ENCODE assay signal across 12 mouse cellular contexts in the genomic region with DNA sequence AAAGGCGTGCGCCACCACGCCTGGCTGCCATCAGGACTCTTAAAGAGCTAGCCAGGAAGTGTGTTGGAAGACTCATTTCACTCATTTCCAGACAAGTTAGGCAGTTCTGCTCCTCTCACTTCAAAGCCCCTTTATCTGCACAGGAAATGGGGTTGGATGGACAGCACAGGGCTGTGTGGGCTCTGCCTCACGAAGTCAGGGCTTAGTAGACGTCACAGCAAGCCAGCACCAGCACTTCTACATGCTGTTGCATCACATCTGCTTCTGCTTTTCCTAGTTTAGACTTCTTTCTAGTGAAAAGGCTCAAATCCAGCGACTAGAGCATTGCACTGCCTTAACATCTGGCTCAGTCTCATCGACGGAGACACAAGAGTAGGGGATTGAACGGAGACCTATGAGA. TPM values are rescaled to one million over a fixed set of nuclear protein-coding genes. Genes with fewer than 3 reads are reported as not detected.
A peak's percentile ranks its signal among the peaks of the same experiment; 100 is the strongest.
DNase-seq lines count a peak whose midpoint lies in the region; ATAC-seq and TF ChIP-seq lines count a peak whose summit lies in the region.
"Had no signal": no experiment of that assay in that cellular context is flagged by ENCODE, and none has a peak within 500 bp of the region (broad histone marks: within the 10 kb centered on the region; RNA-seq: fewer than 3 reads in every experiment).

No protein-coding gene starts in this region.

- H3K27me3 ChIP-seq in forebrain, embryonic 13.5 days = no peaks in the 10 kb centered on the region
- no peaks in the 10 kb centered on the region for H3K27me3 ChIP-seq in forebrain, embryonic 14.5 days (replicated peaks; ENCODE audit: control insufficient read depth, insufficient read depth, low read length)
- no peaks in the 10 kb centered on the region for H3K27me3 ChIP-seq in lung, postnatal 0 days (replicated peaks; ENCODE audit: insufficient read depth, low read length)

- no peaks in the 10 kb centered on the region for H3K36me3 ChIP-seq in forebrain, embryonic 13.5 days (ENCODE audit: poor library complexity, severe bottlenecking)
- no peaks in the 10 kb centered on the region for H3K36me3 ChIP-seq in forebrain, embryonic 14.5 days (ENCODE audit: control insufficient read depth, insufficient read depth, low read length)
- H3K36me3 ChIP-seq in lung, postnatal 0 days (ENCODE audit: insufficient read depth, low read length) = no peaks in the 10 kb centered on the region

- no peak for TF ChIP-seq CTCF in lung, postnatal 0 days (IDR thresholded peaks at IDR 0.05)

- ATAC-seq in forebrain, embryonic 13.5 days = no peak
- ATAC-seq in forebrain, embryonic 14.5 days = no peak
- ATAC-seq in lung, postnatal 0 days = peak; percentile 42

- H3K4me3 ChIP-seq in forebrain, embryonic 13.5 days = no peak overlapping the region
- H3K4me3 ChIP-seq in forebrain, embryonic 14.5 days (ENCODE audit: low read depth, low read length) = no peak overlapping the region
- no peak overlapping the region for H3K4me3 ChIP-seq in lung, postnatal 0 days (ENCODE audit: low read depth, low read length)

- peak overlapping the region; percentile 25; the same call in 1 of the 2 replicates for H3K27ac ChIP-seq in forebrain, embryonic 13.5 days
- no peak overlapping the region for H3K27ac ChIP-seq in forebrain, embryonic 14.5 days (ENCODE audit: low read depth, low read length)
- no peak overlapping the region for H3K27ac ChIP-seq in lung, postnatal 0 days (ENCODE audit: low read length)

- H3K9me3 ChIP-seq in forebrain, embryonic 13.5 days (replicated peaks) = no peaks in the 10 kb centered on the region
- H3K9me3 ChIP-seq in forebrain, embryonic 14.5 days (replicated peaks; ENCODE audit: control insufficient read depth, low read length) = no peaks in the 10 kb centered on the region
- no peaks in the 10 kb centered on the region for H3K9me3 ChIP-seq in lung, postnatal 0 days (ENCODE audit: low read length)

- H3K4me2 ChIP-seq in forebrain, embryonic 13.5 days = no peak overlapping the region
- H3K4me2 ChIP-seq in forebrain, embryonic 14.5 days (ENCODE audit: low read length) = no peak overlapping the region
- H3K4me2 ChIP-seq in lung, postnatal 0 days (replicated peaks; ENCODE audit: low read depth, low read length) = no peak overlapping the region

- no peak for TF ChIP-seq EP300 in lung, postnatal 0 days (IDR thresholded peaks at IDR 0.05)

- DNase-seq in forebrain, embryonic 14.5 days (ENCODE audit: low spot score) = no peak
- peak; percentile 59 for DNase-seq in lung, postnatal 0 days (ENCODE audit: low spot score)
- DNase-seq in lung, postnatal 14 days = no peak
- DNase-seq in induced T-regulatory cell, adult 2 months (ENCODE audit: low read depth) = peak; percentile 70
- DNase-seq in natural killer cell, adult 2 months (ENCODE audit: low spot score in 2 of 2) = peak; percentile 58 to 61
- no peak for DNase-seq in frontal cortex, postnatal 25 days (ENCODE audit: low spot score in 2 of 2)
- no peak for DNase-seq in layer of hippocampus, postnatal 25 days (ENCODE audit: extremely low spot score in 1 of 2, low spot score in 1 of 2)
- DNase-seq: adrenal gland, adult 2 months; kidney, adult 2 months; lung, adult 2 months; thymus, adult 18-20 months had no signal

- no peak overlapping the region for H3K9ac ChIP-seq in forebrain, embryonic 13.5 days
- no peak overlapping the region for H3K9ac ChIP-seq in forebrain, embryonic 14.5 days (ENCODE audit: low read length)
- H3K9ac ChIP-seq in lung, postnatal 0 days (replicated peaks; ENCODE audit: low read depth) = no peak overlapping the region

- 91% methylated on average over 9 of the region's 9 CpGs for WGBS in forebrain, embryonic 13.5 days
- 86% methylated on average over 9 of the region's 9 CpGs for WGBS in forebrain, embryonic 14.5 days
- WGBS in lung, postnatal 0 days = 55% methylated on average over 9 of the region's 9 CpGs

- H3K4me1 ChIP-seq in forebrain, embryonic 13.5 days = peaks cover 38% of the 10 kb centered on the region
- peaks cover 16% of the 10 kb centered on the region for H3K4me1 ChIP-seq in forebrain, embryonic 14.5 days (ENCODE audit: control insufficient read depth, insufficient read depth, low read length)
- peaks cover 14% of the 10 kb centered on the region; the same call in 1 of the 2 replicates for H3K4me1 ChIP-seq in lung, postnatal 0 days (ENCODE audit: insufficient read depth, low read depth, low read length)

RNA-seq across cellular contexts. Expression of gene B4galt5, which starts 13.9 kb away (rescaled TPM):
- polyA plus RNA-seq in forebrain, embryonic 13.5 days (2015; fragmentation: Nextera tagmentation; extraction: Ambion mirVana) = 9.1 and 9.2 TPM in 2 replicates
- 10.9 and 12.0 TPM in 2 replicates for polyA plus RNA-seq in forebrain, embryonic 14.5 days (2014; fragmentation: Nextera tagmentation; extraction: Ambion mirVana)
- polyA plus RNA-seq in lung, postnatal 0 days (2015; fragmentation: Nextera tagmentation; extraction: Ambion mirVana) = 10.3 and 12.2 TPM in 2 replicates
- total RNA-seq in layer of hippocampus, postnatal 25 days (2021) = 10 to 100 TPM; 45.5 to 53.0 TPM

Comparison
In these comparisons a context has a peak if more than half of its experiments do, and no peak if none do; other contexts are left out.
1. DNase-seq: peak in lung, postnatal 0 days (single experiment), induced T-regulatory cell, adult 2 months (single experiment) and natural killer cell, adult 2 months (2 of 2); none in forebrain, embryonic 14.5 days (single experiment), lung, postnatal 14 days (single experiment), frontal cortex, postnatal 25 days (0 of 2) and layer of hippocampus, postnatal 25 days (0 of 2).